Mouse (Mus musculus): Measurements from ENCODE around the gene Pnpo.

Gene Pnpo

GRCm38 (mm10) chr11:96969746-96970145, 26.0 kb upstream of the Pnpo start:
- DNase-seq (ENCODE audit: low spot score) = no peak

DNA sequence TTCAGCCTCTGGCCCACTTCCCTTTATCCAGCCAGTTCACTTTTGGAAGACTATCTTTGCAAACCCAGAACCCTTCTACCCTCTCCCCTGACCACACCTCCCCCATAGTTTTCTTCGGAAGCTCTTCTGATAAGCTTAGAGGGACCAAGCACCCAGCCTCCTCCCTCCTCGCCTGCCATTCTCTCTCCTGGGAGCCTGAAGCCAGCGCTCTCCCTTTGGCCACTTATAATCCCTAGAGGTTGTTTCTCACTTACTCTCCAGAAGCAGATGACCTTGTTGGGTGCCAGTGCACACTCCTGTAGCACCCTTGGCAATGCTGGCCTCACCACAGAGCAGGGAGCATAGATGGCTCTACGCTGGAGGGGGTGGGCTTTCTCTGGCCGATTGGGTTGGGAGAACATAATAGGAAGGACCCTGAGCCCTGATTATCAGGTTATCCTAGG, 25.5 kb upstream of the Pnpo start:
- DNase-seq (ENCODE audit: low spot score) = no peak

GRCm38 (mm10) chr11:96968476-96968875, 24.7 kb upstream of the Pnpo start:
- no peak for DNase-seq (ENCODE audit: low spot score)

DNA sequence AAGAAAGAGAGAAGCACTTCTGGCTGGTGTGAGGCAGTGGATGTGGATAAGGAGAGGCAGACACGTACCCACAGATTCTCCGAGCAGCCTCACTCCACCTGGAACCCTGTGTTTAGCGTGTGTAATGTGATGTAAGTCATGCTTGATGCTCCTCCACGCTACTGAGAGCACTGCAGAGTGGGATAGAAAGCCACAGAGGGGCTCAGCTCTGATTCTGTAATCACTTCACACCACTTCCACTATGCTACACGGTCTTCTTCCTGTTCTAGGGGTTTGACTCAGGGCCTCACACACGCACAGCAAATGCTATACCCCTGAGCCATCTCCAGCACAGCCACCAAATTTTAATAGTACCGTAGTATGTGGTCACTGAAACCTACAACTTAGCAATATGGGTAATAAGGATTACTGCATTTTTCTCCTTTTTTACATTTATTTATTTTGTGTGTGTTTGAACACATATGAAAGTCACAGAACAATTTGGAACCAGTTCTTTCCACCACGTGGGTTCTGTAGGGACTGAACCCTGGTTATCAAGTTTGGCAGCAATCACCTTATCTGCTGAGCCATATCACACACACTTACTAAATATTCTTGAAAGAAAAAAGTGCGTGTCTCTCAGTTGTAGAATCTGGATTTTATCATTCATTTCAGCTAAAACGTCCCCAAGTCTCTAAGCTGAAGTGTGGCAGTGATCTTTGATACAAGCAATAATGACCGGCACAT, 23.9 kb upstream of the Pnpo start:
- no peak for DNase-seq (ENCODE audit: low spot score)

GRCm38 (mm10) chr11:96966914-96967543, 23.2 kb upstream of the Pnpo start:
- no peak for DNase-seq (ENCODE audit: low spot score)

DNA sequence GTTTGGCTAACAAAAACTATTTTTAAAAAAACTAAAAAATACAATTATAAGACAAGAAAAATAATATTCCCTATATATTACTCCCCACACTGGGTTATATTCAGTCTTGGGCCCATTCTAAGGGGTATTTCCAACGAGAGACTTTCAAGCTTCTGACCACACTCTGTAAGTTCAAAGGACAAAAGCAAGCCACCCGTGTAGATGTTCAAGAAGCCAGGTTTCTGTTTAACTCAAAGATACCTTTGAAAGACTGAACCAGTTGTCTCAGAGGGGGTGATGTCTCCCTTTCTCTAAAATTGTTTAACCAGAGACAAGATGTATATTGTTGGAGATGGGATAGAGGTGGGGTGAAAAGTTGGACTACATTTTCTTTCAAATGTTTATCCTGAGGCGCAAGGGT, 22.4 kb upstream of the Pnpo start:
- no peak for DNase-seq (ENCODE audit: low spot score)

DNA sequence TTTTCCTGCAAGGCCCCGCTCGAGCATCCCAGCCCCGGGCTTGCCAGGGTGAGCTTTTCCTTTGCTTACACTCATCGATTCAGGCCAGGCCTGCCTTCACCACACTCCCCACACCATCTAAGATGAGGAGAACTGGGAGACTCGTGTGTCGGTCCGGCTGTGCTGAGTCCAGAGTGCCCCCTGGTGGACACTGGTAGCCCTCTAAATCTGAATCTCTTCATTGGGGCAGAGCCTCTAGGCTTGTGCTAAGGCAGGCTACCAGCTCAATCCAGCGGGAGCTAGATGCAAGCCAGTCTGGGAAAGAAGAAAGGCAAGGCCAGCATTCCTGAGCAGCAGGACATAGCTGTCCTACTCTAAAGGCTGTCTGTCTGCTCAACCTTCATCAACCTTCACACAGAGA, 19.8 kb upstream of the Pnpo start:
- DNase-seq (ENCODE audit: low spot score) = peak; percentile 89

- no peak for DNase-seq (ENCODE audit: low spot score)
These were observed 13.4 kb upstream of the Pnpo start for GRCm38 (mm10) chr11:96957061-96957805.

- DNase-seq (ENCODE audit: low spot score) = no peak
These were observed 12.4 kb upstream of the Pnpo start for GRCm38 (mm10) chr11:96956009-96956724.

GRCm38 (mm10) chr11:96955094-96955493, 11.3 kb upstream of the Pnpo start:
- no peak for DNase-seq (ENCODE audit: low spot score)

DNA sequence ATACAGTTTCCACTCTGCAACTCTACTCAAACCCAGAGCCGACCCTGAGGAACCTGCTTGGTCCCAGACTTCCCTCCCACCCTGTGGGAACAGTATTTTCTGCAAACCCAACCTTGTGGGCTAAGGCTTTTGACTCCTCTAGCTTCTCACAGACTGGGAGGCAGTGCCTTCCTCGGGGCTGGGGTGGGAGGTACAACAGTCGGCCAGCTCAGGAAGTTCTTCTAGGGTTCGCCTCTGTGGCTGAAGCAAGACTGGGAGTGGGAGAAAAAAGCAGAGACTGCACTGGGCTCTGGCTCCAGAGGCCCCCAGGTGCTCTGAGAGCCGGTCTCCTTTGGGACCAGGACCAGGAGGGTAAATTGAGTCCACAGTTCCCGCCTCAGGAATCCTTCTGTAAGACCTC, 9.1 kb upstream of the Pnpo start:
- no peak for DNase-seq (ENCODE audit: low spot score)

DNA sequence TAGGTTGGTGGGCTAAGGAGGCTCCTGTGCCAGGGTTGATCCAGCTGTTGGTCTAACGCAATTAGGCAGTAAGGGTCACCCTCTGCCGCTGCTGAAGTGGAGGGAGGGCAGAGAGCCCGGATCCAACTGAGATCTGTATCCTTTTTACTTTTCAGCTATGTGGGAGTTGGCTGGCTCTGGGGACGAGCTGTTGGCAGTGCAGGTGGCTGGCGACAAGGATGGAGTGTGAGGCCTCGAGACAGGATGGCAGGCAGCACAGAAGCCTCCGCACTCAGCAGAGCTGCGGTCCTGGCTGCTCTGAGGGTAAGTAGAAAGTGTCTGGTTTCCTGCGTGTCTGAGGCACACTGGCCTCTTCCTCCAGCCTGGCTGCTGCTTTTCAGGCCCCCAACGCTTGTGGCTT, 8.6 kb upstream of the Pnpo start:
- DNase-seq (ENCODE audit: low spot score) = no peak

DNA sequence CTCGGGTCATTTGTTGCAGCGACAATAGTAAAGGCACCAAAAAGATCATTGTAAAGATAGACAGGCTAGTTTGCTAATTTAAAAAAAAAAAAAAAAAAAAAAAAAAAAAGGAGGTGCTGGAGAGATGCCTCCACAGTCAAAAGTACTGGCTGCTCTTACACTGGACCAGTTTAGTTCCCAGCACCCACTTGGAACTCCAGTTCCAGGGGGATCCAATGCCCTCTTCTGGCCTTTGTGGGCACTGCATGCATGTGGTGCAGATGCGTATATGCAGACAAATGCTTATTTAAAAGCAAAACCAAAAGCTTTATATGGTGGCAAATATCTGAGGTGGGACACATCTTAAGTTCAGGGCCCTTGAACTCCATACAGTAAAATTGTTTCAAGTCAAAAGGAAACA, 7.0 kb upstream of the Pnpo start:
- no peak for DNase-seq (ENCODE audit: low spot score)

- no peak for DNase-seq (ENCODE audit: low spot score)
These were observed 4.1 kb upstream of the Pnpo start for GRCm38 (mm10) chr11:96947849-96948248.

DNA sequence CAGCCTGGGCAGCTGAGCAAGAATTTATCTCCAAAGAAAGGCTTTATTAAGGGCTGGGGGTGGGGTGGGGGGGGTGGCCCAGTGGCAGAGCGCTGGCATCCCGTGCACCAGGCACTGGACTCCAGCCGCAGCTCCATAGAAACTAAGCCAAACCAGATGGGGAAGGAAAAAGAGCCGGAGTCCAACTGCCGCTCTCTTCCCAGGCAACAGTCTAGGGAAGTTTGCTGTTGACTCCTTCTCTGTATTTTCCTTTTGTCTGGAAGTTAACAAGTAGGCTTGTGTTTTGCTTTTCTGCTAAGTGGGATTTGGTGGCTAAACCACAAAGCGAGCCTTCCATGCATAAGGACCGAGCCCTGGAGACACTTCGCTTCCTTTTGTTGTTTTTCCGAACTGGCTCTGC, 2.7 kb upstream of the Pnpo start:
- DNase-seq (ENCODE audit: low spot score) = no peak

GRCm38 (mm10) chr11:96944844-96945580, 1.2 kb upstream of the Pnpo start:
- no peak for DNase-seq (ENCODE audit: low spot score)

DNA sequence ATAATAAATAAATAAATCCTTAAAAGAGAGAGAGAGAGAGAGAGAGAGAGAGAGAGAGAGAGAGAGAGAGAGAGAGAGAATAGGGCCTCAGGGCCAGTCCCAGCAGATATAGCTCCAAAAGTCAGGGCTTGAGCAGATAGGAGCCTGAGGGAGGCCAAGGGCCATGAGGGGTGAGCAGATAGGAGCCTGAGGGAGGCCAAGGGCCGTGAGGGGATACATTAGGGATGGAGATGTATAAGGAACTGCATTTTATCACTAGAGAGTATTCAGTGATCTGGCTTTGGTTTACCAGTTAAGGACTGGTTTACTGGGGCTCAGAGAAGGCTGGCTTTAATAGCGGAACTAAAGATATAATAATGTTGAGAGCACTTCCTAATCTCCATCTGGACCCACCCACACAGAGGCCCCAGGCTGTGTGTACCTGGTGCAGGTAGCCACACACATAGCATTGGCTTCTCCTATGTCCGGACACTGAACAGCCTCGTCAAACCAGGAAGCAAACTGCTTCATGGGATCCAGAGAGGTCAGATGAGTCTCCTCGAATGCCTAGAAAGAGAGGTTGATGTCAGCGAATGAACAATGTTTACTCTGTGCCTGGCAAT, 1.7 kb downstream of the Pnpo start:
- no peak for DNase-seq (ENCODE audit: low spot score)

GRCm38 (mm10) chr11:96940578-96941465, 3.0 kb downstream of the Pnpo start:
- no peak for DNase-seq (ENCODE audit: low spot score)

DNA sequence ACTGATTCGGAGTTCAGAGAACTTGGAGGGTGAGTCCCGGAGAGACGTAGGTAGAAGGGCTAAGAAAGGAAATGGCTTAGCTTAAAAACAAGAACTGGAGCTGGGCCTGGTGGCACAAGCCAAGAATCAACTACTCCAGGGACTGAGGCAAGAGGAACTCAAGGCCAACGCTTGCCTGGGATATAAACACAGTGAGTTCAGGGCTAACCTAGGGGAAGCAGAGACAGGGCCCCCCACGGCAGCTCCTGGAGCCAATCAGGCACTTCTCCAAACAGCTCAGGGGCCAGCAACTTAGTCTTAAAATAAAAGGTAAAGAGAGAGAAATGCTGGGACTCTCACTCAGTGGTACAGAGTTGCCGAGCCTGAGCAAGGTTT, 5.4 kb downstream of the Pnpo start:
- no peak for DNase-seq (ENCODE audit: low spot score)
